Mouse (Mus musculus) thymus, adult 2 months (tissue): Measurements from ENCODE around the gene Cnih3. TPM values are rescaled to one million over a fixed set of nuclear protein-coding genes. Genes with fewer than 3 reads are reported as not detected.

Source experiments
- DNase-seq: peaks from one replicate; pipeline ENCODE4 v3.0.0; 2021
- H3K27ac ChIP-seq: fragments of 200-500 bp; 2 replicates; pipeline ENCODE4 v1.5.1; 2012; ENCODE audit warnings: low read length, control low read depth; ENCODE audit not compliant: control insufficient read depth, insufficient read depth
- H3K27me3 ChIP-seq: fragments of 200-500 bp; 2 replicates; pipeline ENCODE4 v1.6.1; 2012; ENCODE audit warnings: mild to moderate bottlenecking, low read length, moderate library complexity, mixed read lengths; ENCODE audit not compliant: control insufficient read depth, insufficient read depth
- H3K36me3 ChIP-seq: fragments of 200-500 bp; 2 replicates; pipeline ENCODE4 v1.6.1; 2012; ENCODE audit warnings: mild to moderate bottlenecking, low read length, moderate library complexity; ENCODE audit not compliant: control insufficient read depth, insufficient read depth
- H3K4me1 ChIP-seq: fragments of 200-500 bp; replicated peaks from 2 replicates; pipeline ENCODE4 v1.6.1; 2012; ENCODE audit warnings: low read length; ENCODE audit not compliant: control insufficient read depth, insufficient read depth
- H3K4me3 ChIP-seq: fragments of 200-500 bp; 2 replicates; pipeline ENCODE4 v1.5.1; 2012; ENCODE audit warnings: mild to moderate bottlenecking, low read length, control low read depth, moderate library complexity; ENCODE audit not compliant: control insufficient read depth, insufficient read depth
- CTCF ChIP-seq: fragments of 200-500 bp; IDR thresholded peaks from 2 replicates; pipeline ENCODE4 v1.5.1; 2012; ENCODE audit warnings: mild to moderate bottlenecking, control low read depth, low read length, moderate library complexity, borderline replicate concordance; ENCODE audit not compliant: control insufficient read depth, poor library complexity, insufficient read depth; ENCODE audit errors: extremely low read depth
- POLR2A ChIP-seq: fragments of 200-500 bp; IDR thresholded peaks from 2 replicates; pipeline ENCODE4 v1.6.1; 2012; ENCODE audit warnings: mild to moderate bottlenecking, low read length, control low read depth, moderate library complexity; ENCODE audit not compliant: control insufficient read depth, poor library complexity, insufficient read depth; ENCODE audit errors: extremely low read depth
- WGBS: fragments of 180-500 bp; shearing (Covaris S2); methylation state at CpG from one replicate; pipeline ENCODE4 v1.1.7; 2018; 5-methylcytosine and 5-hydroxymethylcytosine counted together
- polyA plus RNA-seq: library from polyadenylated mRNA; depleted of rRNA; stranded (reverse); fragments of >200 nt; gene quantifications from 2 replicates; pipeline ENCODE4 v1.2.3, GENCODE M21; 2012; rRNA removed

Gene Cnih3
- not detected in 2 replicates for polyA plus RNA-seq

DNA sequence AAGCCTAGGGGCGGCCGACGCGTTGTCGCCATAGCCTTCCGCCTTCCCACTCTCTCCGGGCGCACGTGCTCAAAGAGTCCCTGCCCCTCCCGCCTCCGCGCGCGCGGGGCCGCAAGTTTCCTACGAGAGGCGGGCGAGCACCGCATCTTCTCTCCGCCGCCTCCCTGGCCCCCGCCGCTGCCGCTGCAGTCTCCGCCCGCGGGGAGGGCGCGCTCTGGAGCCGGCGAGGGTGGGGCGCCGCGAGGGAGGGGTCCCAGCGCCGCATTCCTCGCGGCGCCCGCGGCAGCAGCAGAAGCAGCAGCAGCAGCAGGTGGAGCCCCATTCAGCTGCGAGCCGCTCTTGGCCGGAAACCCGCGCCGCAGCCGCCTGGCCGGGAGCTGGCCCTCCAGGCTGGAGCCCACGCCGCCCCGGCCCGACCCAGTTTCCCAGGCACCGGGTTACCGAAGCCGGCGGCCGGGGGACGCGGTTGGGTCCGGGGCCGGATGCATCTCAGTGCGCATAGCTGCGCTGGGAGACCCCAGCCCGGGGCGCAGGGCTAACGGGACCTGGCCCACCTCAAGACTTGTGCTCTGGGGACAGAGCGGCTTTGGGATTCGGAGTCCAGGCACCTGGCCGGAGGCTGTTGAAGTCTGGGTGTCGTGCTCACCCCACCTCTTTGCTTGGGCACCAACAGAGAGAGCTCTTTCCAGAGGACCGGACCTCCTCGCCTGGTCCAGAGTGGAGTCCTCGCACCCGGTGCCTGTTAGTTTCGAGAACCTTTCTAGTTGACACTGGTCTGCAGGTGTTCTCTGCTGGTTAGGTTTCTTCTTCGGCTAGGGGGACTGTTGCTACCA, at the start of gene Cnih3:
TSS of gene Cnih3 (plus strand) at position 262 of the 833 bp plus-strand sequence.
- DNase-seq: peak; percentile 56
- H3K27ac ChIP-seq: no peak within 1 kb of the TSS
- H3K27me3 ChIP-seq: peaks cover 21% of the 10 kb centered on the region; the same call in 1 of the 2 replicates
- TF ChIP-seq POLR2A: no peak
- TF ChIP-seq CTCF: no peak
- no peaks in the 10 kb centered on the region for H3K36me3 ChIP-seq
- peak within 1 kb of the TSS; percentile 30 for H3K4me3 ChIP-seq
- H3K4me1 ChIP-seq: peaks cover 17% of the 10 kb centered on the region
- under 1% methylated on average over 78 of the region's 78 CpGs for WGBS

DNA sequence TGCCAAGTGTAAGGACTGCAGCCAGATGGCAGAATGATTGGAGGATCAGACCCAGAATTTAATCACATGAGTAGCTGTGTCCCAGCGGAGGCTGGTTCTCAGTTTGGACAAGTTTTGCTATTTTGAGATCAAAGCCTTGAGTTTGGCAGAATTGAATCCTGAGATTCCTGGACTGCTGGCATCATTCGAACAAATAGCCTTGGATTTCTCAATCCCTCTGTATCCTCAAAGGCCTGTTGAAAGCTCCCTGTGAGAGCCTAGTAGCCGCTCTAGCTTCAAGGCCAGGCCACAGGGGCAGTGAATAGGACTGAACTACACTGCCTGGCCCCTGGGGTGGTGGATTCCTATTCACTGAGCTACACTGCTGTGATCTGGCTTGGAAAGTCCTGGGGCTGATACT, 44.4 kb upstream of the Cnih3 start:
- WGBS: 94% methylated on average over 3 of the region's 3 CpGs
- no peak for DNase-seq
- Histone ChIP-seq H3K27me3 (no peaks in the 10 kb centered on the region), H3K4me1 (no peaks in the 10 kb centered on the region; the same call in 1 of the 2 replicates), H3K36me3 (no peaks in the 10 kb centered on the region), H3K4me3 (no peak overlapping the region), H3K27ac (no peak overlapping the region)
- TF ChIP-seq POLR2A: no peak
- TF ChIP-seq CTCF: no peak

DNA sequence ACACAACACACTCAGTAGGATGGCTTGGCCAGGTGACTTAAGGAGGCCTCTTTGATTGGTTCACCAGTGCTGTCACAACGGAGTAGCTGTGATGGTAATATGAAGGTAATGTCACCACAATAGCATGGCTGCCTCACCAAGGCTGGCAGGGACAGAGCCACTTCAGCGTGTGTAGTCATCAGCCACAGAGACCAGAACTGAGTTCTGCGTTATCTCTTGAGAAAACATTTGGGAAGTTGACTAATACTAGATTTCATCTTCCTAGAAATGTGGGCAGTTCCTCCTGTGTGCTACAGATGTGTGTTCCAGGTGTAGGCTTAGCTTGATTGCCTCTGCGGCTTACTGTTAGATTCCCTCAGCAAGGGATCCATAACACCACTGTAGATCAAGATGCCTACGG, 41.7 kb upstream of the Cnih3 start:
- Histone ChIP-seq H3K27me3 (no peaks in the 10 kb centered on the region), H3K36me3 (no peaks in the 10 kb centered on the region), H3K4me3 (no peak overlapping the region), H3K4me1 (no peaks in the 10 kb centered on the region; the same call in 1 of the 2 replicates), H3K27ac (no peak overlapping the region)
- TF ChIP-seq POLR2A (no peak), CTCF (no peak)
- 78% methylated on average over 5 of the region's 5 CpGs for WGBS
- DNase-seq: no peak

GRCm38 (mm10) chr1:181312115-181313045, 40.0 kb upstream of the Cnih3 start:
- 34% methylated on average over 15 of the region's 15 CpGs for WGBS
- Histone ChIP-seq H3K36me3 (no peaks in the 10 kb centered on the region), H3K4me1 (peaks cover 9% of the 10 kb centered on the region), H3K4me3 (no peak overlapping the region), H3K27me3 (no peaks in the 10 kb centered on the region), H3K27ac (no peak overlapping the region)
- no peak for DNase-seq
- no peak for TF ChIP-seq POLR2A

GRCm38 (mm10) chr1:181313046-181313415, 39.4 kb upstream of the Cnih3 start:
- Histone ChIP-seq H3K4me3 (no peak overlapping the region), H3K27ac (no peak overlapping the region), H3K36me3 (no peaks in the 10 kb centered on the region), H3K27me3 (no peaks in the 10 kb centered on the region), H3K4me1 (peaks cover 9% of the 10 kb centered on the region)
- no peak for TF ChIP-seq CTCF
- TF ChIP-seq POLR2A: no peak
- DNase-seq: no peak
- 95% methylated on average over 8 of the region's 8 CpGs for whole genome bisulfite sequencing

- Histone ChIP-seq H3K27me3 (no peaks in the 10 kb centered on the region), H3K36me3 (no peaks in the 10 kb centered on the region), H3K4me3 (no peak overlapping the region), H3K27ac (no peak overlapping the region), H3K4me1 (peaks cover 9% of the 10 kb centered on the region)
- WGBS: 97% methylated on average over 10 of the region's 10 CpGs
- DNase-seq: no peak
- TF ChIP-seq CTCF (no peak), POLR2A (no peak)
These were observed 38.1 kb upstream of the Cnih3 start for GRCm38 (mm10) chr1:181314301-181314700.
